Mouse (Mus musculus) mouse embryonic stem cell (cell line): ENCODE data around the gene Phf8.
"Not testable (repeated sequence)": the region's sequence is repeated elsewhere in the genome, so short reads cannot be mapped to it uniquely, and the experiment has no call there.

Experiments used
- in situ Hi-C, 2 experiments: fragments of 300-500 bp; cut with MboI; formaldehyde crosslinking; loops; 1 replicate in 1 of 2; 3 replicates in 1 of 2; pipeline ENCODE4 v1.14.3; 2019 to 2020; ENCODE audit warnings: low sequenced_read_pairs in 2 of 2, low pct_unique_long_range_greater_than_20kb in 1 of 2, mixed read lengths in 1 of 2; ENCODE audit not compliant: unreplicated experiment in 1 of 2

Phf8 gene

DNA sequence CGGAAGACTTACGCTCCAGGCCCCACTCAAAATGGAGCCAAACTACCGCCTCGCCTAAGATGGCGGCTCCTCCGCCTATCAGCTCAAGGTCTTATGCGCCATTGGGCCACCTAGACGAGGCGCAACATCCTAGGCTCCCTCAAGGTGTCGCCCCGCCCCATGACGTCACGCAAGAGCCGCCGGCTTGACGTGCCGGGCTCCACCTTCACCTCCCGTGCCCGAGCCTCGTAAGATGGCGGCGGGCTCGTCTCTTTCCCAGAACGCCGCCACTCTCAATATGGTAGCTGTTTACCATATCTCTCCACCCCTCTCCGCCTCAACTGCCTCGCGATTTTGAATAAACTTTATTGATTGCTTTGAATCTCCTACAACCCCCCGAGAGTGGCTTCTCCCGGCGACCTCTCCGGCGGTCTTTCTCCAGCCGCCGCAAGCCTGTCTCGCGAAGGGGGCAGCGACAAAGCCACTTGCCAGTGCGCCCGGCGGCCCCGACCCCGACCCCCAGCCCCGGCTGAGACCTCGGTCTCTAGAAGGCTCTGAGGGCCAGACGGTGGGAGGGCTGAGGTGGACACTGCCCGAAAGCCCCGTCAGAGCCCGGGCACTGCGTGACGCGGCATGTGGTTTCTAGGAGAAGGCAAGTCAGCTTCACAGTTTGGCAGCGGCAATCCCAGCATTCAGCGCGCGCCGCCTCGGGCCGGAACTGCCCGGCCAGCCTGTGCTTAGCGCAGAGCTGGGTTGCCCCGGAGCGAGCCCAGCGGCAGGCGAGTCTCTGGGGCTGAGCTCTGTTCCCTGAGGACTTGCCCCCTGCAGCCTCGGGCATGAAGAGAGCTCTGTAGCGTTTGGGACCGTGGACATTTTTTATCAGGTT, at the start of gene Phf8:
Phf8 (plus strand) TSS at position 215 of the 865 bp plus-strand sequence.
- in situ Hi-C loops: no loop called here

DNA sequence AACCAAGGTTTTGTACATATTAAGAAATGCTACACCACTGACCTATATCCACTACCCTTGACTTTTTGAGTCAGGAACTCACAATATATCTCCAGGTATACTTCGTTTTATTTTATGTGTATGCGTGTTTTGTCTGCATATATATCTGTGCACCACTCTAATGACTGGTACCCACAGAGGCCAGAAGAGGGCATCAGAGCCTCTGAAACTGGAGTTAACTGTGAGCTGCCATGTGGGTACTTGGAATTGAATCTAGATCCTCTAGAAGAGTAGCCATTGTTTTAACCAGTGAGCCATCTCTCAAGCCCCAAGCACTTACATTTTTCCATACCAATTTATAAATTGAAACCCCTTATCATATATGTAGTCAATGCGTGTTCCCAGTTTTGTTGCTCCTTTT, 32.3 kb upstream of the Phf8 start:
- in situ Hi-C loops: no loop called here

- in situ Hi-C loops: not testable (repeated sequence)
Measured at GRCm38 (mm10) chrX:151493269-151493668, 27.2 kb upstream of the Phf8 start.

DNA sequence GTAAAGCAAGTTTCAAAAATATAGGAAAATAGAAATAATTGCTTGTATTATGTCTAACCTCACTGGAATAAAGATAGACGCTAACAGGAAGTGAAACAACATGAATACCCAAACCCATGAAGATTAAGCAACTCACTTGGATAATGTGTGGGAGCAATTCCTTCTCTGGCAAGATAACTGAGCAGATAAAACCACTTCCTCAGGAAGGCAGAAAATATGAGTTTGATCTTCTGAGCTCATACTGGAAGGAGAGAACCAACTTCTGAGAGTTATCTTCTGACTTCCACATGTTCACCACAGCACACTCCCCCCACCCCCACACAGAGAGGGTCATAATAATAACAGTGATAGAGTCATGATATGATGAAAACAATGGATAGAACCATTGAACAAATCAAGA, 23.9 kb upstream of the Phf8 start:
- in situ Hi-C loops: no loop called here

GRCm38 (mm10) chrX:151508536-151508935, 11.9 kb upstream of the Phf8 start:
- in situ Hi-C loops: no loop called here

- in situ Hi-C loops: no loop called here
Measured at GRCm38 (mm10) chrX:151509906-151510305, 10.6 kb upstream of the Phf8 start.

DNA sequence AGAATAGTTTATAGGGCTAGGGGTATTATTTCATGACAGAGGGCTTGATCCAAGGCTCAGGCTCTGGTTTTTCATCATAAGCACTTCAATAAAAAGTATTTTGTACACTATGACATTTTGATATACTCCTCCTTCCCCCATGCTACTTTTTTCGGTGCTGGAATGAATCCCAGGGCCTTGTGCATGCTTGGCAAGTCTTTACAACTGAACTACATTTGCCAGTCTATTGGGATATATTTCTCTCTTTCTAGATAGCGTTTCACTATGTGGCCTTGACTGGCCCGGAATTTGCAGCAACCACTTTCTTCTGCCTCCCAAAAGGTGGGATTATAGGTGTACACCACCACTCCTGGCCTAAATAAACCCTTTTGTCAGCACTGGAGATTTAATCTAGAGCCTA, 7.4 kb upstream of the Phf8 start:
- in situ Hi-C loops: no loop called here

DNA sequence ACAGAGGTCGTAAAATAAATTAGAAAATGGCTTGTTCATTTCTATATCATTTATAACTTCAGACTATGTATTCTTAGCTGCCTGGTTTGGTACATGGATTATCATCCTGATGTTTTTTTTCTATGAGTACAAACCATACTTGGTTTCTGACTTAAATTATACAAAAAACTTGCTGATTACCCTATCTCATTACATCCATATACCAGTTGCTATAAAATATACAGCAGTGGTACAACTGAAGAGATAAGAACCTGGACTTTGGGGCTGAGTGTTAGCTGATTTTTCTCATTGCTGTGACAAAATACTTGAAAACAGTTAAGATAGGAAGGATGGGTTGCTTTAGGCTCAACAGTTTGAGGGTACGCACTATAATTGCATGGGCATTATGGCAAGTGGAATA, 6.8 kb upstream of the Phf8 start:
- in situ Hi-C loops: no loop called here

GRCm38 (mm10) chrX:151518181-151518580, 2.3 kb upstream of the Phf8 start:
- in situ Hi-C loops: no loop called here

- in situ Hi-C loops: no loop called here
Measured at GRCm38 (mm10) chrX:151520127-151520457, 380 bp upstream of the Phf8 start.

- in situ Hi-C loops: no loop called here
Measured at GRCm38 (mm10) chrX:151521786-151522522, 1.5 kb downstream of the Phf8 start.

DNA sequence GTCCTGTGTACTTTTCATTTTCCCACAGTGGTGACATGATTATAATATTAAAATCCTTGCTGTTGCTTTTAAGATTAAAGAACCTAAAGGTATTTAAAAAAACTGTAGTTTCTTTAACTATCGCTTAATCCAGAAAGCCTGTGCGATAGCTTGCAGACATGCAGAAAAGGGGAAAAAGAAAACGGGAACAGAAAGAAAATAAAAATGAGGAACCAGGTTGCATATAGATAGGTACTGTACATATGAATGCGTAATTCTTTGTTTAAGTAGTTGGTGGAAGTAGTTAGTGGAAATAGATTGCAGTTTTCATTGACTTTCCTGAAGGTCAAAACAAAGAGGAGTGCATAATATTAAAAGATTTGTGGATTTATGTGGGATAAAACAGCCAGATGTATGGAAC, 32.9 kb downstream of the Phf8 start:
- in situ Hi-C loops: no loop called here

- in situ Hi-C loops: no loop called here
Measured at GRCm38 (mm10) chrX:151575166-151575565, 54.7 kb downstream of the Phf8 start.

- in situ Hi-C loops: loop anchor here in 1 of 2 experiments (25.0 kb wide), 1 partner anchor 344 kb away; no protein-coding TSS in a partner anchor
Measured at GRCm38 (mm10) chrX:151643386-151643785, 122.9 kb downstream of the Phf8 start.

DNA sequence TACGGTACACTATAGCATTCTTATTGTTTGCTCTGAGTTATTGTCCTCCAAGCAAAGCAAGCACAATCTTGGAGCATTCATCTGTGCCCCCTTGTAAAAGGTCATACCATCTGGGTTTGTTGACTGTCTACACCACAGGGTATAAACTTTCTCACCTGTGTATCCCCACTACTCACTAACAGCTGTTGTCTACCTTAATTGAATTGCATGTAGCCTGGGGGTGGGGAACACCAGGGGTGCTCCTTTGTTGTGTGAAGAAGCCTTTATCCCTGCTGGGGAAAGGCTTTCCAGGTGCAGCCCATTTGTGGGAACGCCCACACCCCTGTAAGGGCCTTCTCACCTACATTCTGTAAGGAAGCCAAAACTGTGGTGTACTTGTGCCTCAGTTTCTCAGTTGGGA, 133.3 kb downstream of the Phf8 start:
- in situ Hi-C loops: no loop called here

GRCm38 (mm10) chrX:151674492-151675171, 154.2 kb downstream of the Phf8 start:
- in situ Hi-C loops: no loop called here
